Mouse (Mus musculus): Measurements from ENCODE around the gene St3gal5.

- no peak for TF ChIP-seq POLR2A (IDR thresholded peaks at IDR 0.05; ENCODE audit: low read depth, low read length)
- no peak for TF ChIP-seq CTCF (conservative IDR thresholded peaks at IDR 0.05; ENCODE audit: insufficient read depth, insufficient read length, low read depth, low read length)
Measured at GRCm38 (mm10) chr6:72096217-72096616, 1.2 kb upstream of the St3gal5 start.
